Mouse (Mus musculus): ENCODE data around the gene Pigx. TPM values are rescaled to one million over a fixed set of nuclear protein-coding genes. Genes with fewer than 3 reads are reported as not detected.
"Not testable (repeated sequence)": the region's sequence is repeated elsewhere in the genome, so short reads cannot be mapped to it uniquely, and the experiment has no call there.

Gene Pigx
- polyA plus RNA-seq, 1 experiment from 2014 or later: 101 TPM

DNA sequence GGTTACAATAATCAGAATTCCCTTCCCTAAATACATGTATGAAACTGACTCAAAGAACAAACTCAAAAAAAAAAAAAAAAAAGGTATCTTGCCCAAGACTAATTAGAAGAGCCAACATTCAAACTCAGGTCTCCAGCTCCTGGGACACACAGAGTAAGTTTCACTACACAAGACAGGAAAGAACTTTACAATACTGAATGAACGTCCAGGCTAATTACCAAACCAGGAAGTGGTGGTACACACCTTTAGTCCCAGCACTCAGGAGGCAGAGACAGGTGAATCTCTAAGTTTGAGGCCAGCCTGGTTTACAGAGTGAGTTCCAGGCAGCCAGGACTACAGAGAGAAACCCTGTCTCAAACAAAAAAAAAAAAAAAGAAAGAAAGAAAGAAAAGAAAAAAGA, 23.8 kb downstream of the Pigx start:
- no peak for ATAC-seq (ENCODE audit: low FRiP score, low read depth)
- no peak overlapping the region for H3K4me3 ChIP-seq
- H3K36me3 ChIP-seq: no peaks in the 10 kb centered on the region
- no peaks in the 10 kb centered on the region for H3K9me3 ChIP-seq
- no peak overlapping the region for H3K9ac ChIP-seq
- no peak overlapping the region for H3K27ac ChIP-seq (replicated peaks)
- WGBS: 73% methylated on average over 1 of the region's 1 CpGs
- peaks cover 27% of the 10 kb centered on the region for H3K4me1 ChIP-seq (replicated peaks)
- H3K27me3 ChIP-seq: no peaks in the 10 kb centered on the region
- H3K4me2 ChIP-seq: no peak overlapping the region

DNA sequence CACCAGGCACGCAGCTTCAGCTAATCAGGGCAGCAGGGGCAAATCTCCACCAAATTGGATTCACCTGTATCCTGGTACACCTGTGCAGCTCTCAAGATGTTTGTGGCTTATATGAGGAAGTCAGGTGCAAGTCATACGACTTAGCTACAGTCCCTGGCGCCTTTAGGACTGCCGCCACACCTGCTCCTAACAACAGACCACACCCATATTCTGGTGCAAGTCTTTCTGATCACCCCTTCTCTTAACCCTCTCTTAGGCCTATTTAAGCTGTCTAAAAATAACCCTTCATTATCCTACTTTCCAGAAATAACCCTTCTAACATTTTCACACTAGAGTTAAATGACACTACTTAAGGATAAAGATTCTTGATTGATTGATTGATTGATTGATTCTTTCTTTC, 29.5 kb downstream of the Pigx start:
- H3K4me1 ChIP-seq (replicated peaks); H3K9me3 ChIP-seq; H3K4me2 ChIP-seq; H3K4me3 ChIP-seq; ATAC-seq (ENCODE audit: low FRiP score, low read depth); H3K36me3 ChIP-seq; H3K27me3 ChIP-seq; H3K9ac ChIP-seq; H3K27ac ChIP-seq (replicated peaks): not testable (repeated sequence)
- WGBS: 87% methylated on average over 4 of the region's 4 CpGs

DNA sequence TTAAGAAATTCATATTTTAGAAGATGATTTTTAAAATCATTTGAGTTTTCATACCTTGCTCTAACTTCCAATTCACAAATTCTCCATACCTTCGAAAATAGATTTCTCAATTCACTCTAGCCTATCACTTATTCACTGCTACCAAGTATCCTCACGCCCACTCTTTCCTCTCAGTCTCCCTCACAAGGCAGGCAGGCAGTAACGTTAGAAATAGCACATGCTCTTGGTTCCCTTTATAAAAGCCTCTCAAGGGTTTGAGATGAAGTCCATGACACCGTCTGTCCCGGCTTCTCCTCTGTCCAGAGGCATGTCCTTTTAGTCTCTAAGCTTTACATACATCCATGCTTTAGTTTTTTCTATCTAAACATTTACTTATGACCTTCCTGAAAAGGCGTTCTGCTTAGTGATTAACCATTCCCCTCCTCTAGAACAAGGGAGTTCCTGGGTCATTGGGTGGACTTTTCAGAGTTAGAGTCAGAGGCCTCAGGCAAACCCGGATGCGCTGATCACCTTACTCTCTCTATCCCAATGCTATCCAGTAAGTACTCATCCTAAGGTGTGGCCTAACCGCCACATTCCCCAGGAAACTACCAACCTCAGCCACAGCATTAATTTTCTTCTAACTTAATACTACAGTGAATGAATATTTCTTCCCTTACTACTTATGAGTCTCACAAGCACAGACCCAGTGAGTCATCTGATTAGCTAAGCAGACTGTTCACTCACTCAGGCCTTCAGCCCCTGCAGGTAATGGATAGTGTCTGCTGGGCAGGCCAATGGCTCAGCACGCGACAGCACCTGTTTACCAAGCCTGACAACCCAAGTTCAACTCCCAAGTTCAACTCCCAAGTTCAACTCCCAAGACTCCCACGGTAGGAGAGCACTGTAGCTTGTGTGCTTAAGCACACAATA, 30.9 kb downstream of the Pigx start:
- Histone ChIP-seq H3K9me3 (no peaks in the 10 kb centered on the region), H3K27ac (replicated peaks) (no peak overlapping the region), H3K4me3 (no peak overlapping the region), H3K36me3 (no peaks in the 10 kb centered on the region), H3K27me3 (no peaks in the 10 kb centered on the region), H3K9ac (no peak overlapping the region), H3K4me1 (replicated peaks) (no peaks in the 10 kb centered on the region), H3K4me2 (no peak overlapping the region)
- ATAC-seq (ENCODE audit: low FRiP score, low read depth): no peak
- WGBS: 84% methylated on average over 12 of the region's 12 CpGs

DNA sequence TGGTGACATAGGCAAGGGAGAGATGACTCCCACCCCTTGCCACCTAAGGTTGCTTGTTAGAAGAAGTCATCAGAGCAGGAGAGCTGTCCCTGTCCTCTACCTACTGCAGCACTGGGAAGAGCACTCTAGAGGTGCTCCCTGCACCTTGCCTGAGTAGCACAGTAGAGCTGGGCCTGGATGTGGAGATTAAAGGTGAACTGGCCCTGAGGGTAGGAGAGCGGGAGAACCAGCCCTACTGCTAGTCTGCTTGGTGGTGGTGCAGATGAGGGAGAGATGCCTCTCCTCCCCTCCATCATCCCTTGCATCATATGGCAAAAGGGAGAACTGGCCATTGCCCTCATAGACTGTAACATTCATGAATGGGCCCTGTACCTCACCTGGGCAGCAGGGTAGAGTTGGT, 32.6 kb downstream of the Pigx start:
- Histone ChIP-seq H3K9ac (no peak overlapping the region), H3K27me3 (no peaks in the 10 kb centered on the region), H3K4me3 (no peak overlapping the region), H3K4me1 (replicated peaks) (no peaks in the 10 kb centered on the region), H3K36me3 (no peaks in the 10 kb centered on the region), H3K27ac (replicated peaks) (no peak overlapping the region), H3K9me3 (no peaks in the 10 kb centered on the region), H3K4me2 (no peak overlapping the region)
- 100% methylated on average over 1 of the region's 1 CpGs for WGBS
- ATAC-seq (ENCODE audit: low FRiP score, low read depth): 0 out of 2 replicates have a peak, but pooled peaks have one; percentile 38

DNA sequence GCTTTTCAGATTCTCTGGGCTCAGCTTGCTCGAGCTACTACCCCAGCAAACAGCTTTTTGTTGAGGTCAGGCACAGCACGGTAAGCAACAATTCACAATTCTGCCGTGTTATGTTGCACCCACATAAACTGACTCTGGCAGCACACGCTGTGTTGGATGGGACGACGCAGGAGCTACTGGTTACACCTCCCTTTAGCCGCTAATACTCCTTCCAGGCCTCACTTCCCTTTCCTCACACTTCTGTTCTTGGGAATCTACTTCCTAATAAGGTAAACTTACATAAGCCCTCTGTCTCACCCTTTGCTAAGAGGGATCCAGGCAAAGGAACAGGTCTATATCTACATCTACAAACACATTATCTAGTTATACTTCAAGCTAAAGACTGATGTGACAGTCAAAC, 35.6 kb downstream of the Pigx start:
- no peaks in the 10 kb centered on the region for H3K9me3 ChIP-seq
- no peaks in the 10 kb centered on the region for H3K27me3 ChIP-seq
- no peak overlapping the region for H3K4me2 ChIP-seq
- no peaks in the 10 kb centered on the region for H3K4me1 ChIP-seq (replicated peaks)
- H3K9ac ChIP-seq: no peak overlapping the region
- no peaks in the 10 kb centered on the region for H3K36me3 ChIP-seq
- no peak overlapping the region for H3K27ac ChIP-seq (replicated peaks)
- WGBS: 88% methylated on average over 7 of the region's 7 CpGs
- no peak for ATAC-seq (ENCODE audit: low FRiP score, low read depth)
- no peak overlapping the region for H3K4me3 ChIP-seq

DNA sequence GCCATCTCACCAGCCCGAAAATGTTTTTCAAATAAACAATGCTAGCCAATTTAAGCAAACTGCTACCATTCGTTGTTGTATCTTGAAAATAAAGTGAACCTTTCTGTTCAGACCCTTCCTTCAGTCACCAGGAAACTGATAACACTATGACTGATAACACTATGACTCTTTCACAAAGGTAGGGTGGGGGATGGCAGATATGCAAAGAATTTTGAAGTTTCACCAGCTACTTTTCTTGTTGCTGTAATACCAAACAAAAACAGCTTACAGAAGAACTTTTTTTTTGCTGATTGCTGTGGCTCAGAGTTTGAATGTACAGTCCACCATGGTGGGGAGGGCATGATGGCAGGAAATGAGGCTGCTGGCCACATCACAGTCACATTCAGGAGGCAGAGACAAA, 37.3 kb downstream of the Pigx start:
- Histone ChIP-seq H3K27me3 (no peaks in the 10 kb centered on the region), H3K36me3 (no peaks in the 10 kb centered on the region), H3K4me2 (no peak overlapping the region), H3K4me1 (replicated peaks) (no peaks in the 10 kb centered on the region), H3K9ac (no peak overlapping the region), H3K9me3 (no peaks in the 10 kb centered on the region), H3K27ac (replicated peaks) (no peak overlapping the region), H3K4me3 (no peak overlapping the region)
- ATAC-seq (ENCODE audit: low FRiP score, low read depth): no peak
- WGBS: 89% methylated on average over 2 of the region's 2 CpGs

DNA sequence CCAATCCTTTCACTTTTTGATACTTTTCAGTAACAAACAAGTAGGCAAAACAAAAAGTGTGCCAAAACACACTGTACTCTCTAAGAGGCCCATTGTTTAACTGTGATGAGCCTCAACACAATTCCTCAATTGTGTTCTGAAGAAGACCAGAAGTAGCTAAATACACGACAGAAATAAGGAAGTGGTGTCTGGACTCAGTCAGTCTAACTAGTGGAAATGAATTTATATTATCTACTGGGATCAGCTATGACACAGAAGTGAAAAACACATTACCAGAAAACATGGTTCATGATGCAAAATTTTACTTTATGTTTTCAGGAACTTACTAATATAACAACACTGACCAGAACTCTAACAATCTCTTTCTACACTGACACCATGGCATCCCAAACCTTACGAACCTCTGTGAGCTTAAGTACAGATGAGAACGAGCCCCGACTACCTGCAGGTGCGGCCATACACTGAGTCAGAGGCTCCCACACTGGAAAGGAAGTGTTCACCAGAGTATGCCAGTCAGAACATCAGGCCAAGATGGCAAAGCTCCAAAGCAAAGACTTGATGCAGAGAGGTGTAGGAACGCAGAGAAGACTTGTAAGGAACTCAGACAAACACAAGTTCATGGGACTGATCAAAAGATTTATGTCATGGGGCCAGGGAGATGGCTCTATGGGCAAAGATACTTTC, 39.6 kb downstream of the Pigx start:
- no peaks in the 10 kb centered on the region for H3K9me3 ChIP-seq
- WGBS: 73% methylated on average over 6 of the region's 6 CpGs
- H3K27ac ChIP-seq (replicated peaks): no peak overlapping the region
- no peaks in the 10 kb centered on the region for H3K36me3 ChIP-seq
- H3K4me2 ChIP-seq: no peak overlapping the region
- no peaks in the 10 kb centered on the region for H3K4me1 ChIP-seq (replicated peaks)
- H3K4me3 ChIP-seq: no peak overlapping the region
- no peak for ATAC-seq (ENCODE audit: low FRiP score, low read depth)
- H3K9ac ChIP-seq: no peak overlapping the region
- no peaks in the 10 kb centered on the region for H3K27me3 ChIP-seq

DNA sequence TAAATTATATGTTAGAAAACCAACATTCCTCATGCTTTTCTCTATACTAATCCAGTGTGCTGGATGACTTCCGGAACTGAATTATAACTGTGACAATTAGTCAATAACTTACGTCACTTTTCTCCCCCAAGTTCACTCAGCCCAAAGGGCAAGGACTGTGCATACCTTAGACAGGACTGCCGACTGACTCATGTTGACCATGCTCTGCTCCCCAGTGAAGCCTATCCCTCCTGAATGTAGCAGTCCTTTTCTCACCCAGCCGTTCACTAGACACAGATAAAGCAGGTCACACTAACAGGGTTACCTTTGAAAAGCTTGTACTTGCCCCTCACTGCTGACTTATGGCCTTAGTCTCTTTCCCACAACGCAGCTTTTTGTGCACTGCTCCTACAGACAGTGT, 40.7 kb downstream of the Pigx start:
- Histone ChIP-seq H3K9me3 (no peaks in the 10 kb centered on the region), H3K36me3 (no peaks in the 10 kb centered on the region), H3K4me3 (no peak overlapping the region), H3K9ac (no peak overlapping the region), H3K27ac (replicated peaks) (no peak overlapping the region), H3K4me2 (no peak overlapping the region), H3K4me1 (replicated peaks) (no peaks in the 10 kb centered on the region), H3K27me3 (no peaks in the 10 kb centered on the region)
- ATAC-seq (ENCODE audit: low FRiP score, low read depth): no peak
- WGBS: 85% methylated on average over 5 of the region's 5 CpGs

DNA sequence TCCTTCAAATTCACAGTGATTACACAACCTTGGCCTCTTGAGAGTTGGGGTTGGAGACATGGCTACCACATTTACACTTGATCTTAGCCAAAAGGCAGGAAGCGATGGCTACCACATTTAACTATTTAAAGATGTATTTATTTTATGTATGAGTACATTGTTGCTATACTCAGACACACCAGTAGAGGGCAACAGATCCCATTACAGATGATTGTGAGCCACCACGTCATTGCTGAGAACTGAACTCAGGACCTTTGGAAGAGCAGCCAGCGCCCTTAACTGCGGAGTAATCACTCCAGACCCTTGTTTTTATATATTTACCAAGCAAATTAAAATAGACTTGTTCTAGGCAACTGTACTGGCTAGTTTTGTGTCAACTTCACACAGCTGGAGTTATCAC, 57.2 kb downstream of the Pigx start:
- no peaks in the 10 kb centered on the region for H3K9me3 ChIP-seq
- no peak for ATAC-seq (ENCODE audit: low FRiP score, low read depth)
- peaks cover 68% of the 10 kb centered on the region for H3K36me3 ChIP-seq
- WGBS: 90% methylated on average over 4 of the region's 4 CpGs
- no peak overlapping the region for H3K9ac ChIP-seq
- no peak overlapping the region for H3K27ac ChIP-seq (replicated peaks)
- no peaks in the 10 kb centered on the region for H3K27me3 ChIP-seq
- H3K4me1 ChIP-seq (replicated peaks): no peaks in the 10 kb centered on the region
- no peak overlapping the region for H3K4me3 ChIP-seq
- no peak overlapping the region for H3K4me2 ChIP-seq

Other genes with a start within 250 kb of the Pigx start
- 0.29 and 0.31 TPM in 2 replicates for gene Meltf, start 220.9 kb downstream of the Pigx start, polyA plus RNA-seq (2015; fragmentation: Nextera tagmentation; extraction: Ambion mirVana)
- gene Pigz, start 165.9 kb downstream of the Pigx start, polyA plus RNA-seq (2015; fragmentation: Nextera tagmentation; extraction: Ambion mirVana): 4.2 and 4.8 TPM in 2 replicates
- gene 0610012G03Rik, start 151.2 kb downstream of the Pigx start, polyA plus RNA-seq (2015; fragmentation: Nextera tagmentation; extraction: Ambion mirVana): 118 and 123 TPM in 2 replicates
- 89.0 and 93.7 TPM in 2 replicates for gene Ncbp2, start 151.2 kb downstream of the Pigx start, polyA plus RNA-seq (2015; fragmentation: Nextera tagmentation; extraction: Ambion mirVana)
- gene Senp5, start 96.5 kb downstream of the Pigx start, polyA plus RNA-seq (2015; fragmentation: Nextera tagmentation; extraction: Ambion mirVana): 15.3 and 15.9 TPM in 2 replicates
- gene Pak2, start 20.4 kb downstream of the Pigx start, polyA plus RNA-seq (2015; fragmentation: Nextera tagmentation; extraction: Ambion mirVana): 30.1 and 31.8 TPM in 2 replicates
- gene Cep19, start 60 bp upstream of the Pigx start, polyA plus RNA-seq (2015; fragmentation: Nextera tagmentation; extraction: Ambion mirVana): 44.2 and 48.2 TPM in 2 replicates
- 8.0 and 8.4 TPM in 2 replicates for gene Nrros, start 65.9 kb upstream of the Pigx start, polyA plus RNA-seq (2015; fragmentation: Nextera tagmentation; extraction: Ambion mirVana)
- not detected in 2 replicates for gene Bex6, start 80.1 kb upstream of the Pigx start, polyA plus RNA-seq (2015; fragmentation: Nextera tagmentation; extraction: Ambion mirVana)
- gene Fbxo45, start 147.4 kb upstream of the Pigx start, polyA plus RNA-seq (2015; fragmentation: Nextera tagmentation; extraction: Ambion mirVana): 20.5 and 21.8 TPM in 2 replicates
- gene Wdr53, start 147.5 kb upstream of the Pigx start, polyA plus RNA-seq (2015; fragmentation: Nextera tagmentation; extraction: Ambion mirVana): 13.9 and 15.1 TPM in 2 replicates
- gene Smco1, start 171.7 kb upstream of the Pigx start, polyA plus RNA-seq (2015; fragmentation: Nextera tagmentation; extraction: Ambion mirVana): not detected in 2 replicates
- 26.9 TPM in 2 replicates for gene Rnf168, start 177.7 kb upstream of the Pigx start, polyA plus RNA-seq (2015; fragmentation: Nextera tagmentation; extraction: Ambion mirVana)
- 19.1 and 23.0 TPM in 2 replicates for gene Ubxn7, start 232.5 kb upstream of the Pigx start, polyA plus RNA-seq (2015; fragmentation: Nextera tagmentation; extraction: Ambion mirVana)

All from hindbrain, embryonic 15.5 days (tissue).